Mouse (Mus musculus): ENCODE data around the gene Ski.

Gene Ski

DNA sequence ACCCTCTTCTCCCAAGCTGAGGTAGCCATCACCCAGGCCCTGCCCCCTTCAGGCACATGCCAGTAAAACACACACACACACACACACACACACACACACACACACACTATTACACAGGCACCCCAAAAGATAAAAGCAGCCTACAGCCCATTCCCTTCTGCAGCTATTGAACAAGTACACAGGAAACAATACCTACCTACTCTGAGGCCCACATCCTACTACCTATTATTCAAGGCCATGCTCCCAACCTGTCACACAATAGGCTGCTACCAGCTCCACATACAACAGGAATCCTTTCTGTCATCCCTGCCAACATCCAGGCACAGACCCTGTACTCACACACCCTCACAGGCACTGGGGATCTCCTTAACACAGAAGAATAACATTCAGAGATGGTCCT, 13.3 kb downstream of the Ski start:
- ChIA-PET POLR2A (interaction anchor here in 3 of 4 experiments (0.6 to 2.7 kb wide), 7 partner anchors 10 to 46 kb away, joined by 3 to 16 read pairs (median 5); no protein-coding TSS in a partner anchor), CTCF (no interaction called here)

DNA sequence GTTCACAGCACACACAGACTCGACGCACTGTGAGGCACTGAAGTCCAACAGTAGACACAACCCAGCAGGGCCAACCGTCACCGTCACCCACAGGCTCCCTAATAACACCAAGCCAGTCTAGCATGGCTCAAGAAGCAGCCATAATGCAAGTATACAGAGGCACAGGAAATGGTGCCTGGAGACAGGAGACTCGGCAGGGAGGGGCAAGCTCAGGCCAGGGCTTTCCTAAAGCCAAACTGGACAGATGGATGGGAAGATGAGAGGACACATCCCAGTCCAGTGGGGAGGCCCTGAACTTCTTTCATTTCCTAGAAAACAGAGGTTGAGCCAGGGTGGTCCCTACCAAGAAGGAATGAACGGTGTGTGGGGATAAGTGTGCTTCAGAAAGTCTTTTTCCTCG, 13.8 kb downstream of the Ski start:
- ChIA-PET POLR2A (interaction anchor here in 3 of 4 experiments (0.6 to 2.7 kb wide), 14 partner anchors 8 to 46 kb away, joined by 3 to 16 read pairs (median 5); partner anchors contain the start of gene Ski (in 1 of the 3)), CTCF (no interaction called here)

- ChIA-PET POLR2A (interaction anchor here in 3 of 4 experiments (0.8 to 2.7 kb wide), 22 partner anchors 9 to 122 kb away, joined by 3 to 16 read pairs (median 5); partner anchors contain the start of genes Morn1 (in 1 of the 3), Rer1 (in 1 of the 3) and Ski (in 1 of the 3)), CTCF (no interaction called here)
These were observed 14.6 kb downstream of the Ski start for GRCm38 (mm10) chr4:155207841-155208240.

DNA sequence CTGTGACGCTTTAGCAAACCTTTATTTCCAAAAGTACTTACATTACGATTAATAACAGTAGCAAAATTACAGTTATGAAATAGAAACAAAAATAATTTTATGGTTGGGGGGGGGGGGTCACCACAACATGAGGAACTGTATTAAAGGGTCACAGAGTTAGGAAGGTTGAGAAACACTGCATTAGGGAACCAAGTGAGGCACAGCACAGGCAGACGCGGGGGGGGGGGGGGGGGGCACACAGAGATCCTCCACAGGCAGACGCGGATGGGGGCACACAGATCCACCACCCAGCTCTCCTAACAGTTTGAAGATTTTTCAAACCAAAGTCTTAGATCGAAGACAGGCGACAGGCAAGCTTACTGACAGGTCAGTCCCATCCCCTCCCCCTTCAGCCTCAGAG, 15.9 kb downstream of the Ski start:
- POLR2A ChIA-PET, result interaction anchor here in 3 of 4 experiments (0.6 to 2.7 kb wide), 11 partner anchors 9 to 1223 kb away, joined by 3 to 16 read pairs (median 6); no protein-coding TSS in a partner anchor
- CTCF ChIA-PET, result interaction anchor here in 2 of 4 experiments (0.6 kb wide), 2 partner anchors 62 to 630 kb away, joined by 3 read pairs; no protein-coding TSS in a partner anchor

DNA sequence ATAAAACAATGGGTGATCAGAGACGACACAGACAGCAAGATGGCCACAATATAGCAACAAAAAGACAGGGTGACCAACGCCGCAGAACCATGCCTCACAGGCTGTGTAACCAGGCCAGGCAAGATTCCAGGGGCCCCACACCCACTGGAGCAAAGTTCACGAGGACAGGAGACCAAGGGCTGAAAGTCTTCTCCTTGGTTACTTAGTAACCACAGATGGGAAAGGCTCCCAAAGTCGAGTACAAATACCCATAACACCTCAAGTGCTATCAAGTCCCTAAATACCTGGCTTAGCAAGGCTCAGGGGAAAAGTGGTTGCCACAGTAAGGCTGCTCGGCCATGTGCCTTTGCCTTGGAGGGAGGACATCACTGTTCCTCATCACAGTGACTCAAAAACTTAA, 16.5 kb downstream of the Ski start:
- ChIA-PET POLR2A (interaction anchor here in 3 of 4 experiments (0.6 to 2.7 kb wide), 6 partner anchors 8 to 1223 kb away, joined by 4 to 12 read pairs (median 6); no protein-coding TSS in a partner anchor), CTCF (interaction anchor here in 2 of 4 experiments (0.6 kb wide), 2 partner anchors 62 to 631 kb away, joined by 3 read pairs; no protein-coding TSS in a partner anchor)

GRCm38 (mm10) chr4:155201764-155202163, 20.6 kb downstream of the Ski start:
- ChIA-PET CTCF (interaction anchor here in 1 of 4 experiments (0.5 kb wide), 1 partner anchor 111 kb away, joined by 3 read pairs; no protein-coding TSS in a partner anchor), POLR2A (interaction anchor here in 1 of 4 experiments (1.2 to 2.2 kb wide), 2 partner anchors 16 to 19 kb away, joined by 5 to 15 read pairs; no protein-coding TSS in a partner anchor)

DNA sequence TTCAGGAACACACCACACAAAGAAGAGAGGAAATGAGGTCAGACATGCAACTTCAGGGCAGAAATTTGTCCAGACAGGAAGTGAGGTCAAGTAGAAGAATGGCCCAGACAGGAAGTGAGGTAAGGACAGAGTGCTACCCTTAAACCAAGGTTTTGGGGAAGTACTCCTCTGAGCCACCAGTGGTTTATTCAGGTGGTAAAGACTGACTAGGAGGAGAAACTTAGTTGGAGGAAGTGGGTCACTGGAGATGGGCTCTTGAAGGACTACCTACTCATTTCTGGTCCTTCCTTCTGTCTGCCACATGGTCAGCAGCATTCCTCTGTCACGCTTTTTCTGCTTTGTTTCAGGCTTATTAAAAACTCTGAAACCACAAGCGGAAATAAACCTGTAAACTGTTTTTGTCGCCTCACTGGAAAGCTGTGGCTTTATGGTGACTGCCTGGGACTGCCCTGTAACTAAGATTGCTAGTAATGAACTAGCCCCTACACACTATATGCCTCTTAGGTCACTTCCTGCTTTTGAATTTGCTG, 21.5 kb downstream of the Ski start:
- POLR2A ChIA-PET, result interaction anchor here in 3 of 4 experiments (0.7 to 2.2 kb wide), 10 partner anchors 14 to 43 kb away, joined by 3 to 15 read pairs (median 4); partner anchors contain the start of gene Ski (in 1 of the 3)
- CTCF ChIA-PET, result no interaction called here

GRCm38 (mm10) chr4:155197726-155198125, 24.7 kb downstream of the Ski start:
- CTCF ChIA-PET, result interaction anchor here in 2 of 4 experiments (0.6 to 0.7 kb wide), 2 partner anchors 24 to 70 kb away, joined by 3 to 4 read pairs; no protein-coding TSS in a partner anchor
- POLR2A ChIA-PET, result interaction anchor here in 2 of 4 experiments (1.0 to 3.5 kb wide), 8 partner anchors 10 to 37 kb away, joined by 3 to 14 read pairs (median 6); no protein-coding TSS in a partner anchor

DNA sequence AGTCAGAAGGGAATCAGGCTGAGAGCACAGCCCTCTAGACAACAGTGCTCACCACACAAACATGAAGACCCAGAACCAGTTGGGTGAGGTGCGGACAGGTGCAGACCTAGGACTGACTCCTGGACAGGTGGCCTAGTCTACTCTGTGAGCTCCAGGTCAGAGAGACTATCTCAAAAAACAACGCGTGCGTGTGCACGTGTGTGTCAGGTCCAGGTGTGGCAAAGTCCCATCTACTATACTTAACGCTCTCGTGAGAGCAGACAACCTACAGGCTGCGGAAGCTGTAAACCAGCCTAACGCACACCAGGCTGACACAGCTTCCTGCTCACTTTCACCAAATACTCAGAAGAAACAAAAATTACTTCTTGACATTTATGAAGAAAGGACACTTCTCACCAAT, 27.2 kb downstream of the Ski start:
- ChIA-PET POLR2A (interaction anchor here in 3 of 4 experiments (0.6 to 3.5 kb wide), 12 partner anchors 11 to 98 kb away, joined by 3 to 14 read pairs (median 3); no protein-coding TSS in a partner anchor), CTCF (interaction anchor here in 1 of 4 experiments (0.9 kb wide), 1 partner anchor 101 kb away, joined by 3 read pairs; no protein-coding TSS in a partner anchor)

- ChIA-PET CTCF (interaction anchor here in 3 of 4 experiments (0.6 to 1.0 kb wide), 4 partner anchors 11 to 292 kb away, joined by 3 to 6 read pairs (median 4); no protein-coding TSS in a partner anchor), POLR2A (interaction anchor here in 3 of 4 experiments (0.6 to 3.5 kb wide), 23 partner anchors 9 to 104 kb away, joined by 3 to 22 read pairs (median 4); partner anchors contain the start of genes Morn1 (in 1 of the 3), Rer1 (in 1 of the 3) and Ski (in 1 of the 3))
These were observed 32.1 kb downstream of the Ski start for GRCm38 (mm10) chr4:155190275-155190674.

DNA sequence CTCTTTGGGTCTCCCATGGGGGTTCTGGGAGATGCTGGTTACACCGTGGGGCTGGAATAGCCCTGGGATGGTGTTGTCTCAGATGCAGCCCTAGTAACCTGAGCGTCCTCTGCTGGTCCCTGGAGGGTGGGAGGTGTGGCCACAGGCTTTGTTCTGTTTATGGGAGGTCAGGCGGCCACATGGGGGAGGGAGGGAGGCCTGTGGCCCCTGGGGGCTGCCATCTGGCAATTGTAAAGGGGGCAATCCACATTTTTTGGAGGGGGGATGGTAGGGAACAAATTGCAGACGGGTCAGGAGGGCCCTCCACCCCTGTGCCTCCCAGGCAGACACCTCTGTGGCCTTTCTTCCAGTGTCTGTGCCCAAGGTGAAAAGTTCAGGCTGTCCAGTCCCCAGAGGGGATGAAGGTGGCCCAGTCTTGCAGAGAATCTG, 32.7 kb downstream of the Ski start:
- ChIA-PET POLR2A (interaction anchor here in 3 of 4 experiments (0.6 to 3.5 kb wide), 17 partner anchors 10 to 104 kb away, joined by 3 to 22 read pairs (median 4); partner anchors contain the start of genes Morn1 (in 1 of the 3), Rer1 (in 1 of the 3) and Ski (in 1 of the 3)), CTCF (interaction anchor here in 2 of 4 experiments (0.7 to 1.0 kb wide), 2 partner anchors 11 to 282 kb away, joined by 3 to 6 read pairs; no protein-coding TSS in a partner anchor)

- POLR2A ChIA-PET, result interaction anchor here in 2 of 4 experiments (0.5 to 2.6 kb wide), 6 partner anchors 10 to 34 kb away, joined by 3 to 15 read pairs (median 6); partner anchors contain the start of gene Ski (in 1 of the 2)
- CTCF ChIA-PET, result no interaction called here
These were observed 33.6 kb downstream of the Ski start for GRCm38 (mm10) chr4:155188803-155189202.

DNA sequence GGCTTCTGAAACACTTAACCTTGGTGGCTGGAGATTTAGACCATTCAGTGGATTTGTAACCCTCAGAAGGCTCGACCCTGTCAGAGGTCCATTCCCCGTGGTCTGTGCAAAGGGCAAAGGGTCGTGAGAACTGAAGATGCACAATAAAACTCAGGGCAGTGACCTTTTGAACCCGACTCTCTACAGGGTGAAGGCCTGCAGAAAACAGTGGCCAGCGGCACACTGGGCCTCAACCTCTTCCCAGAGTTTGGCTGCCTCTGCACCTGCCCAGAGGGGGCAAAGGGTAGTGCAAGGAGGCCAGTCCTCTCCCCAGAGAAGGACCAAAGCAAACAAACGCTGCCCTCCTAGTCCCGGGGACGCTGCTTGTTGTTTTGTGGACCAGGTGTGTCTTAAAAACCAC, 34.1 kb downstream of the Ski start:
- ChIA-PET CTCF (no interaction called here), POLR2A (interaction anchor here in 2 of 4 experiments (0.6 to 6.0 kb wide), 6 partner anchors 10 to 81 kb away, joined by 3 to 57 read pairs (median 4); no protein-coding TSS in a partner anchor)

DNA sequence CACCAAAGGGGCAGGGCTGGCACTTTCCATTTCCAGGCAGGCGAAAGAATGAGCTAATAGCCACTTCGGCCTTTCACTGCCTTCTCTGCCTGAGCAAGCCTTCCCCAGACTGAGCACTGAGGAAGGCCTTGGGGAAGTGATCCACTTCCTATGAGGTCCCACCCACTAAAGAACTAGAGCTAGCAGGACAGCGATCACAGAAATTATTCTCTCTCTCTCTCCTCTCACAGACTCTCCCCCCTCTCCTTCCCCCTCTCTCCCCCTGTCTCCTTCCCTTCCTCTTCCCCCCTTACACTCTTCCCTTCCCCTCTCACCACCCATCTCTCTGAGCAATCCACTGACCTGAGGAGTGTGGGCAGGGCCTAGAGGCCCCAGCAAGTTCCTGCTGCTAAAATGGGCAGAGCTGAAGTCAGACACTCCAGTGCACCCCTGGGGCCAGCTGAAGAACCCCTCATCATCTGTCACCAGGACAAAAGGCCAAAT, 35.2 kb downstream of the Ski start:
- CTCF ChIA-PET, result no interaction called here
- POLR2A ChIA-PET, result interaction anchor here in 3 of 4 experiments (0.7 to 6.0 kb wide), 18 partner anchors 9 to 80 kb away, joined by 3 to 57 read pairs (median 4); no protein-coding TSS in a partner anchor

DNA sequence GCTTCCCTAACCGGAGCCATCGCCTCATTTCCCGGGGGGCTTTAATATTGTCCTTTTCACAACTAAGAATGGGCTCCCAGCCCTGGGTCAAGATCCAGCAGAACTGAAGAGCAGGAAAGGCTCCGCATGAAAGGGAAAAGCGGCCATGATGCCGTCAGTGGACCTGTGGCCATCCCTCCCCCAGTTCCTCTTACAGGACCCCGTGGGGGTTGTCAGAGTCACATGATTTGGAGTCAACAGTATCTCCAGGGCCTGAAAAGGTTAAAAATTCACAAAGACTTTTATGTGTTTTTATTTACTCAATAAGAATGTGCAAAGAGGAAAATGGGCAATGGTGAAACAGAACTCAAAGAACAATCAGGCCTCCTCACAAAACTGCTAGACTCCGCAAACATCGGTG, 36.5 kb downstream of the Ski start:
- POLR2A ChIA-PET, result interaction anchor here in 3 of 4 experiments (0.8 to 6.0 kb wide), 7 partner anchors 9 to 36 kb away, joined by 3 to 57 read pairs (median 5); no protein-coding TSS in a partner anchor

GRCm38 (mm10) chr4:155184248-155185070, 37.9 kb downstream of the Ski start:
- ChIA-PET CTCF (interaction anchor here in 1 of 4 experiments (0.6 kb wide), 1 partner anchor 76 kb away, joined by 4 read pairs; no protein-coding TSS in a partner anchor), POLR2A (interaction anchor here in 3 of 4 experiments (0.6 to 6.0 kb wide), 12 partner anchors 10 to 64 kb away, joined by 3 to 57 read pairs (median 4); no protein-coding TSS in a partner anchor)

More for the DNA sequence above, 36.5 kb downstream of the Ski start:
- CTCF ChIA-PET, result no interaction called here

DNA sequence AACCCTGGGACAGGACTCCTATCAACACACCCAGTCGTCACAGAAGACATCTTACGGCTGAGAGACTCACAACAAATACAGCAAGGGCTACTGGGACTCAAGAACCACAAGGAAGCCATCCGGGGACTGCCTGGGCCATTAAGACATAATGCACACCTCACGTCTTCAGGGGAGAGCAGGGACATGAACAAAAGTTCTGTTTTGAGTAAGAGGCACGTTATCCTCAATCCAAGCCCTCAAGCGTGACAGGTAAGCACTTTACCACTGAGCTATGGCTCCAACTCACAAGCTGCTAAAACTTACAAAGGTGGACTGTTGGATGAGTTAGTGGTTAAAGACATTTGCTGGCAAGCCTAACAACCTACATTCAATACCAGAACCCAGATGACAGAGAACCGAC, 39.2 kb downstream of the Ski start:
- ChIA-PET POLR2A (interaction anchor here in 3 of 4 experiments (1.2 to 6.0 kb wide), 7 partner anchors 9 to 40 kb away, joined by 3 to 57 read pairs (median 4); no protein-coding TSS in a partner anchor), CTCF (no interaction called here)

Measured in embryonic stem cell, embryonic (primary cell).